Mouse (Mus musculus): Measurements from ENCODE around the gene Nucb2.

The Nucb2 gene

GRCm38 (mm10) chr7:116503879-116504817 is at the start of gene Nucb2:
Nucb2 (plus strand) TSS chr7:116504369.
- in situ Hi-C loops (cut with MboI; ENCODE audit: low pct_unique_long_range_greater_than_20kb in 1 of 2, low sequenced_read_pairs in 2 of 2, unreplicated experiment in 1 of 2): no loop called here

- in situ Hi-C loops (cut with MboI; ENCODE audit: low pct_unique_long_range_greater_than_20kb in 1 of 2, low sequenced_read_pairs in 2 of 2, unreplicated experiment in 1 of 2): loop anchor here in 1 of 2 experiments (10.0 kb wide), 1 partner anchor 158 kb away; no protein-coding TSS in a partner anchor
Observed at GRCm38 (mm10) chr7:116456964-116457363, 47.2 kb upstream of the Nucb2 start.

GRCm38 (mm10) chr7:116457391-116457790 is 46.8 kb upstream of the Nucb2 start:
- in situ Hi-C loops (cut with MboI; ENCODE audit: low pct_unique_long_range_greater_than_20kb in 1 of 2, low sequenced_read_pairs in 2 of 2, unreplicated experiment in 1 of 2): loop anchor here in 1 of 2 experiments (10.0 kb wide), 1 partner anchor 157 kb away; no protein-coding TSS in a partner anchor

GRCm38 (mm10) chr7:116458985-116459441 is 45.2 kb upstream of the Nucb2 start:
- in situ Hi-C loops (cut with MboI; ENCODE audit: low pct_unique_long_range_greater_than_20kb in 1 of 2, low sequenced_read_pairs in 2 of 2, unreplicated experiment in 1 of 2): loop anchor here in 1 of 2 experiments (10.0 kb wide), 1 partner anchor 156 kb away; no protein-coding TSS in a partner anchor

GRCm38 (mm10) chr7:116462114-116462513 is 42.1 kb upstream of the Nucb2 start:
- in situ Hi-C loops (cut with MboI; ENCODE audit: low pct_unique_long_range_greater_than_20kb in 1 of 2, low sequenced_read_pairs in 2 of 2, unreplicated experiment in 1 of 2): no loop called here

- in situ Hi-C loops (cut with MboI; ENCODE audit: low pct_unique_long_range_greater_than_20kb in 1 of 2, low sequenced_read_pairs in 2 of 2, unreplicated experiment in 1 of 2): no loop called here
Observed at GRCm38 (mm10) chr7:116475836-116476235, 28.3 kb upstream of the Nucb2 start.

- in situ Hi-C loops (cut with MboI; ENCODE audit: low pct_unique_long_range_greater_than_20kb in 1 of 2, low sequenced_read_pairs in 2 of 2, unreplicated experiment in 1 of 2): no loop called here
Observed at GRCm38 (mm10) chr7:116476264-116476663, 27.9 kb upstream of the Nucb2 start.

GRCm38 (mm10) chr7:116483106-116483505 is 21.1 kb upstream of the Nucb2 start:
- in situ Hi-C loops (cut with MboI; ENCODE audit: low pct_unique_long_range_greater_than_20kb in 1 of 2, low sequenced_read_pairs in 2 of 2, unreplicated experiment in 1 of 2): no loop called here

- in situ Hi-C loops (cut with MboI; ENCODE audit: low pct_unique_long_range_greater_than_20kb in 1 of 2, low sequenced_read_pairs in 2 of 2, unreplicated experiment in 1 of 2): no loop called here
Observed at GRCm38 (mm10) chr7:116483782-116484181, 20.4 kb upstream of the Nucb2 start.

GRCm38 (mm10) chr7:116484213-116484612 is 20.0 kb upstream of the Nucb2 start:
- in situ Hi-C loops (cut with MboI; ENCODE audit: low pct_unique_long_range_greater_than_20kb in 1 of 2, low sequenced_read_pairs in 2 of 2, unreplicated experiment in 1 of 2): no loop called here

- in situ Hi-C loops (cut with MboI; ENCODE audit: low pct_unique_long_range_greater_than_20kb in 1 of 2, low sequenced_read_pairs in 2 of 2, unreplicated experiment in 1 of 2): no loop called here
Observed at GRCm38 (mm10) chr7:116485062-116485601, 19.0 kb upstream of the Nucb2 start.

GRCm38 (mm10) chr7:116491113-116491512 is 13.1 kb upstream of the Nucb2 start:
- in situ Hi-C loops (cut with MboI; ENCODE audit: low pct_unique_long_range_greater_than_20kb in 1 of 2, low sequenced_read_pairs in 2 of 2, unreplicated experiment in 1 of 2): no loop called here

- in situ Hi-C loops (cut with MboI; ENCODE audit: low pct_unique_long_range_greater_than_20kb in 1 of 2, low sequenced_read_pairs in 2 of 2, unreplicated experiment in 1 of 2): no loop called here
Observed at GRCm38 (mm10) chr7:116493267-116494003, 10.7 kb upstream of the Nucb2 start.

- in situ Hi-C loops (cut with MboI; ENCODE audit: low pct_unique_long_range_greater_than_20kb in 1 of 2, low sequenced_read_pairs in 2 of 2, unreplicated experiment in 1 of 2): no loop called here
Observed at GRCm38 (mm10) chr7:116494618-116495017, 9.6 kb upstream of the Nucb2 start.

- in situ Hi-C loops (cut with MboI; ENCODE audit: low pct_unique_long_range_greater_than_20kb in 1 of 2, low sequenced_read_pairs in 2 of 2, unreplicated experiment in 1 of 2): no loop called here
Observed at GRCm38 (mm10) chr7:116496760-116497159, 7.4 kb upstream of the Nucb2 start.

GRCm38 (mm10) chr7:116504818-116505170 is 625 bp downstream of the Nucb2 start:
- in situ Hi-C loops (cut with MboI; ENCODE audit: low pct_unique_long_range_greater_than_20kb in 1 of 2, low sequenced_read_pairs in 2 of 2, unreplicated experiment in 1 of 2): no loop called here

- in situ Hi-C loops (cut with MboI; ENCODE audit: low pct_unique_long_range_greater_than_20kb in 1 of 2, low sequenced_read_pairs in 2 of 2, unreplicated experiment in 1 of 2): no loop called here
Observed at GRCm38 (mm10) chr7:116514030-116514429, 9.9 kb downstream of the Nucb2 start.

GRCm38 (mm10) chr7:116514546-116514945 is 10.4 kb downstream of the Nucb2 start:
- in situ Hi-C loops (cut with MboI; ENCODE audit: low pct_unique_long_range_greater_than_20kb in 1 of 2, low sequenced_read_pairs in 2 of 2, unreplicated experiment in 1 of 2): no loop called here

- in situ Hi-C loops (cut with MboI; ENCODE audit: low pct_unique_long_range_greater_than_20kb in 1 of 2, low sequenced_read_pairs in 2 of 2, unreplicated experiment in 1 of 2): no loop called here
Observed at GRCm38 (mm10) chr7:116515059-116515458, 10.9 kb downstream of the Nucb2 start.

All from mouse embryonic stem cell (cell line).